ENCODE assay signal across 21 mouse cellular contexts in the genomic region with DNA sequence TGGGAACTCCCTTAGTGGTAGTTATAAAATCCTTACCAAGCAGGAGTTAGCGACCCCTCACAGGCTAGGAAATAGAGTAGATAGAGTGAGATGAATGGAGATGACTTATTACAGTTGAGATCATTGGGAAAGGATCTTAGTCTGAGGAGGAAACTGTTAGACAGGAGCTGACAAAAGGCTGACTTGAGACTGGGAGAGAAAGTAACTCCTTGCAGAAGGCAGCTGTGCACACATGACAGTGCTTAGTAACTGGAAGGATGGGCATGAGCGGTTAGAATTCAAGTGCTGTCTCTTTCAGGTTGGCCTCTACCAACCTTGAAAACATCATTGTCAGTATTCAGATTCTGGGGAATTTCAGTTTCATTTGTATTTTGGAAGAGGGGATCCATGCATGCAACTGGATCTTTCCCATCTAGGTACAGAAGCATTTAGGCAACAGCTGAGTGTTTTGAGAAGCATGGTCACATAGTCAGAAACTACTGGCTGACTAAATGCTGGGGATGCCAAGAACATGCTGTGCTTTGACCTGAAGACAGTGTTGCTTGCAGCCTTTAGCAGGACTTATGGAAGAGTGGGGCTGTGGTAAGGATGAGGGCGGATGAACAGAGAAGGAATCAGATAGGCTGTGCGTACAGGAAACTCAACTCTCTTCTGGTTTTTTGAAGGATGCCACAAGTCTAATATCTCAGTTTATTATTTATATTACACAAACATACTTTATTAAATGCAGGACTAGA. TPM values are rescaled to one million over a fixed set of nuclear protein-coding genes. Genes with fewer than 3 reads are reported as not detected.
DNase-seq lines count a peak whose midpoint lies in the region; ATAC-seq and TF ChIP-seq lines count a peak whose summit lies in the region.
"Had no signal": no experiment of that assay in that cellular context is flagged by ENCODE, and none has a peak within 500 bp of the region (broad histone marks: within the 10 kb centered on the region; RNA-seq: fewer than 3 reads in every experiment).

No protein-coding gene starts in this region.

- H3K36me3 ChIP-seq in testis, adult 2 months (ENCODE audit: control insufficient read depth, insufficient read depth, low read length): peaks cover 2% of the 10 kb centered on the region; the same call in 1 of the 2 replicates

- no peak for ATAC-seq in frontal cortex, adult (ENCODE audit: low TSS enrichment)
- ATAC-seq: intestine, embryonic 15.5 days; midbrain, embryonic 13.5 days had no signal

- H3K27ac ChIP-seq in testis, adult 2 months (ENCODE audit: control insufficient read depth, insufficient read depth, low read depth, low read length): 0 out of 2 replicates have a peak overlapping the region, but pooled peaks have one; percentile 11
- H3K27ac ChIP-seq: embryonic facial prominence, embryonic 10.5 days; heart, embryonic 10.5 days; hindbrain, embryonic 13.5 days; intestine, embryonic 15.5 days; liver, embryonic 13.5 days; midbrain, embryonic 13.5 days; neural tube, embryonic 13.5 days had no signal

- no peak for TF ChIP-seq POLR2A in testis, adult 2 months (IDR thresholded peaks at IDR 0.05; ENCODE audit: control insufficient read depth, low read depth, low read length)

- no peaks in the 10 kb centered on the region; the same call in 1 of the 2 replicates for H3K4me1 ChIP-seq in testis, adult 2 months (ENCODE audit: control insufficient read depth, insufficient read depth, low read length)
- H3K4me1 ChIP-seq: embryonic facial prominence, embryonic 10.5 days; intestine, embryonic 15.5 days; liver, embryonic 13.5 days had no signal

- TF ChIP-seq CTCF in testis, adult 2 months (IDR thresholded peaks at IDR 0.05; ENCODE audit: control insufficient read depth, insufficient read depth, insufficient replicate concordance, low read depth, low read length): no peak

- DNase-seq in adrenal gland, postnatal 14 days: peak; percentile 25
- DNase-seq in adrenal gland, postnatal 10 days: no peak
- peak; percentile 9 for DNase-seq in kidney, adult 9 months
- DNase-seq in kidney, postnatal 10 days: no peak
- no peak for DNase-seq in testis, postnatal 10 days (ENCODE audit: low spot score)
- peak; percentile 51 for DNase-seq in skeletal muscle tissue, adult 2 months (ENCODE audit: low read depth, low spot score)
- DNase-seq: gastrocnemius, postnatal 14 days; liver, embryonic 13.5 days; spleen, adult 18-20 months; thymus, adult 2 months had no signal

- no peaks in the 10 kb centered on the region for H3K27me3 ChIP-seq in testis, adult 2 months (ENCODE audit: control insufficient read depth, insufficient read depth, low read length)
- H3K27me3 ChIP-seq: hindbrain, embryonic 13.5 days; intestine, embryonic 15.5 days; liver, embryonic 13.5 days; midbrain, embryonic 13.5 days; neural tube, embryonic 13.5 days had no signal

- H3K4me3 ChIP-seq in testis, adult 2 months (ENCODE audit: control insufficient read depth, low read depth, low read length): no peak overlapping the region
- H3K4me3 ChIP-seq: embryonic facial prominence, embryonic 10.5 days; heart, embryonic 10.5 days; hindbrain, embryonic 13.5 days; intestine, embryonic 15.5 days; liver, embryonic 13.5 days; midbrain, embryonic 13.5 days; neural tube, embryonic 13.5 days had no signal

RNA-seq across cellular contexts. Expression of gene Loxl4, which starts 46.2 kb away (rescaled TPM):
- 1.8 and 1.9 TPM in 2 replicates for total RNA-seq in adrenal gland, postnatal 14 days (2021)
- total RNA-seq in adrenal gland, postnatal 10 days (2021): 1 to 10 TPM; 1.8 to 2.7 TPM
- 0.25 and 0.47 TPM in 2 replicates for polyA plus RNA-seq in testis, adult 2 months (2012; rRNA removed)
- total RNA-seq: common myeloid progenitor, adult 5-6 weeks; G1E; megakaryocyte progenitor cell, adult 5-6 weeks had no signal
- polyA plus RNA-seq: G1E had no signal

RNA-seq across cellular contexts. Expression of gene R3hcc1l, which starts 47.9 kb away (rescaled TPM):
- total RNA-seq in adrenal gland, postnatal 14 days (2021): 23.9 and 26.2 TPM in 2 replicates
- total RNA-seq in adrenal gland, postnatal 10 days (2021): 10 to 100 TPM; 18.3 to 23.7 TPM
- polyA plus RNA-seq in testis, adult 2 months (2012; rRNA removed): 5.6 and 7.0 TPM in 2 replicates

Comparison
In these comparisons a context has a peak if more than half of its experiments do, and no peak if none do; other contexts are left out.
1. DNase-seq: peak in adrenal gland, postnatal 14 days (single experiment), kidney, adult 9 months (single experiment) and skeletal muscle tissue, adult 2 months (single experiment); none in adrenal gland, postnatal 10 days (single experiment), kidney, postnatal 10 days (single experiment) and testis, postnatal 10 days (single experiment).